Mouse (Mus musculus) NIH3T3 (cell line): ENCODE measurements around the gene Cldn34b3.
"Not testable (repeated sequence)": the region's sequence is repeated elsewhere in the genome, so short reads cannot be mapped to it uniquely, and the experiment has no call there.

ENCODE experiments used
- DNase-seq: peaks from one replicate; pipeline ENCODE4 v3.0.0-alpha.2; 2012; ENCODE audit warnings: low read depth

Gene Cldn34b3

DNA sequence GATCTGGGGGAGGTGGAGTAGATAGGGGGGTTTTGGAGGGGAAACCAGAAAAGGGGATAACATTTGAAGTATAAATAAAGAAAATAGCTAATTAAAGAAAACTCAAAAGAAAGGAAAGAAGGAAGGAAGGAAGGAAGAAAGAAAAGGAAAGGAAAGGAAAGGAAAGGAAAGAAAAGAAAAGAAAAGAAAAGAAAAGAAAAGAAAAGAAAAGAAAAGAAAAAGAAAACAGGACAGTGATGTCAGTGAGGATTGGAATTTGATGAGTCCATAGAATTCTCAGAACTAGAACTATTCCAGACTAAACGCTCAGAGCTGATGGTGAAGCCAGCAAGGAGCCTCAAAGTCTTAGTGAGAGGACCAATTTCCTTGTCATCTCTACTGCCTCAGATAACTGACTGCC lies at the start of gene Cldn34b3:
TSS of gene Cldn34b3 (plus strand) at position 301 of the 400 bp plus-strand sequence.
- DNase-seq = not testable (repeated sequence)
